Mouse (Mus musculus): ENCODE results near the gene Mrm1. TPM values are rescaled to one million over a fixed set of nuclear protein-coding genes. Genes with fewer than 3 reads are reported as not detected.

The Mrm1 gene
- total and polyA plus RNA-seq, 2 experiments from 2014 or later: 13.1 to 15.5 TPM

DNA sequence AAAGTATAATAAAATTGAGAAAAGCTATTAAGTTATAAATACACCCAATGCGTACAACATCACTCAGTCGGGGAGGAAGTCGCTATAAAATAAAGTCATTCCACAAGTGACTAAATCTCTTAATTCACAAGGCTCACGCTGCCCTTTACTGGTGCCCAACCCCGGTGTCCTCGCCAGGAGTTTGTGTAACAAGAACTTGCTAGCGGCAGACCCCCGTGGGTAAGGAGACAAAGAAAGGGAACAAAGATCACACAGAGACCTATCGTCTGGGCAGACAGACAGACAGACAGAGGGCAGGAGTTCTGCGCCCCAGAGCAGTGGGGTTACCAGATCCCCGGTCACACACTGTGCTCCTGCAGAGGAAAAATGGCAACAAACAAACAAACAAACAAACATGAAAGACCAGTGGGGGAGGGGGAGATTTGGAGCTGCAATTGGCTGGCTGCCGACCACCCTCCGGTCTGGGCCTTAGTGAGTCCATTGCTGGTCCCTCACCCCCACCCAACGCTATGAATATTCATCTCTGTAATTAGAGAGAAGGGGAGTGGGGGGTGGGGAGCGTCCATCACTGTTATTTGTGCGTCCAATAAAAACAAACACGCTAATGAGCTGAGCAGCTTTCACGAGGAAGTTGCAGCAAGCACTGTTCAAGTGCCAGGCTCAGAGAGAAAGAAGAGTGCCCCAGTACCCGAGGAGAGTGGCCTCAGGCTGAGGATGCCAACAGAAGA, 39.0 kb downstream of the Mrm1 start:
- H3K27me3 ChIP-seq (ENCODE audit: insufficient read depth, low read length): no peaks in the 10 kb centered on the region
- no peak overlapping the region for H3K4me3 ChIP-seq (ENCODE audit: low read depth, low read length)
- no peaks in the 10 kb centered on the region; the same call in 1 of the 2 replicates for H3K4me1 ChIP-seq (ENCODE audit: insufficient read depth, low read length)
- ATAC-seq (ENCODE audit: low FRiP score): no peak
- no peak overlapping the region for H3K9ac ChIP-seq (replicated peaks; ENCODE audit: low read length, poor library complexity, severe bottlenecking)
- no peak overlapping the region for H3K27ac ChIP-seq (ENCODE audit: low read depth, low read length)
- peak; percentile 74 for DNase-seq (ENCODE audit: low spot score)
- peak overlapping the region; percentile 24 for H3K4me2 ChIP-seq (ENCODE audit: low read depth, low read length, poor library complexity, severe bottlenecking)
- no peaks in the 10 kb centered on the region for H3K9me3 ChIP-seq (ENCODE audit: low read length)
- TF ChIP-seq CTCF (IDR thresholded peaks at IDR 0.05): no peak
- H3K36me3 ChIP-seq (ENCODE audit: insufficient read depth, low read length): no peaks in the 10 kb centered on the region
- 5% methylated on average over 19 of the region's 19 CpGs for WGBS

- Histone ChIP-seq H3K4me2 (ENCODE audit: low read depth, low read length, poor library complexity, severe bottlenecking) (no peak overlapping the region), H3K9me3 (ENCODE audit: low read length) (no peaks in the 10 kb centered on the region), H3K36me3 (ENCODE audit: insufficient read depth, low read length) (no peaks in the 10 kb centered on the region), H3K27me3 (ENCODE audit: insufficient read depth, low read length) (no peaks in the 10 kb centered on the region), H3K9ac (replicated peaks; ENCODE audit: low read length, poor library complexity, severe bottlenecking) (no peak overlapping the region), H3K4me1 (ENCODE audit: insufficient read depth, low read length) (no peaks in the 10 kb centered on the region), H3K4me3 (ENCODE audit: low read depth, low read length) (no peak overlapping the region), H3K27ac (ENCODE audit: low read depth, low read length) (no peak overlapping the region)
- no peak for TF ChIP-seq CTCF (IDR thresholded peaks at IDR 0.05)
- ATAC-seq (ENCODE audit: low FRiP score) (no peak), DNase-seq (ENCODE audit: low spot score) (peak; percentile 67)
- WGBS: 8% methylated on average over 4 of the region's 4 CpGs
These were observed 43.8 kb downstream of the Mrm1 start for GRCm38 (mm10) chr11:84775560-84775959.

DNA sequence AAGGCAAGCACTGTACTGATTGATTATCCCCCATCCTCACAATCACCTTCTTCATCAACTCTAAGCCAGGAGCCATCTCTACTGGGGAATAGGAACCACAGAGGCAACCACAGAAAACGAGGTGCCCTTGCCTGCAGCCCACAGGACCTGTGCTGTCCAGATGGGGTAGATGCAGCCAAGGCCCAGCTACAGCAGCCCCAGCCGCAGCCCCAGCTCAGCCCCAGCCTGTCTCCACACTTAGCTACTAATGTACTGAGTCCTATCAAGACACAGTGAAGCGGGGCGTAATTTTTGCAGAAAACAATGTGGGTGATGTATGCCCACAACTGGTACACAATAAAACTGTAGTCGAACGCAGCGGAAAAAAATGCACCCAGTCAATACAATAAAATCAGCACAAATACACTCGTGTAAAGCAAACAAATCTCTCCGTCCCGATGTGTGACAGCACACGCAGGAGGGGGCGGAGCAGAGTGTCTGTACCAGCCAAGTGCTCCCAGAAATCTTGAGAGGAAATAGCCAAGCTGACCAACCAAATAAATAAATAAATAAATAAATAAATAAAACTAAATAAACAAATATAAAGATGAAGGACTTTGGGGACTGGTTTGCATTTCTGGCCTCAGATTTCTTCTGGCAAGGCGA, 44.3 kb downstream of the Mrm1 start:
- Histone ChIP-seq H3K4me2 (ENCODE audit: low read depth, low read length, poor library complexity, severe bottlenecking) (no peak overlapping the region), H3K27me3 (ENCODE audit: insufficient read depth, low read length) (no peaks in the 10 kb centered on the region), H3K4me3 (ENCODE audit: low read depth, low read length) (no peak overlapping the region), H3K9ac (replicated peaks; ENCODE audit: low read length, poor library complexity, severe bottlenecking) (no peak overlapping the region), H3K9me3 (ENCODE audit: low read length) (no peaks in the 10 kb centered on the region), H3K27ac (ENCODE audit: low read depth, low read length) (0 out of 2 replicates have a peak overlapping the region, but pooled peaks have one; percentile 18), H3K4me1 (ENCODE audit: insufficient read depth, low read length) (no peaks in the 10 kb centered on the region), H3K36me3 (ENCODE audit: insufficient read depth, low read length) (no peaks in the 10 kb centered on the region)
- DNase-seq (ENCODE audit: low spot score): no peak
- TF ChIP-seq CTCF (IDR thresholded peaks at IDR 0.05): no peak
- WGBS: 45% methylated on average over 13 of the region's 13 CpGs
- ATAC-seq (ENCODE audit: low FRiP score): no peak

GRCm38 (mm10) chr11:84767898-84768297, 51.4 kb downstream of the Mrm1 start:
- no peak for TF ChIP-seq CTCF (IDR thresholded peaks at IDR 0.05)
- no peak for ATAC-seq (ENCODE audit: low FRiP score)
- no peaks in the 10 kb centered on the region for H3K36me3 ChIP-seq (ENCODE audit: insufficient read depth, low read length)
- H3K4me2 ChIP-seq (ENCODE audit: low read depth, low read length, poor library complexity, severe bottlenecking): no peak overlapping the region
- H3K27me3 ChIP-seq (ENCODE audit: insufficient read depth, low read length): no peaks in the 10 kb centered on the region
- WGBS: 65% methylated on average over 6 of the region's 6 CpGs
- H3K4me3 ChIP-seq (ENCODE audit: low read depth, low read length): no peak overlapping the region
- 0 out of 2 replicates have a peak, but pooled peaks cover 7% of the 10 kb centered on the region for H3K4me1 ChIP-seq (ENCODE audit: insufficient read depth, low read length)
- H3K9me3 ChIP-seq (ENCODE audit: low read length): no peaks in the 10 kb centered on the region
- H3K9ac ChIP-seq (replicated peaks; ENCODE audit: low read length, poor library complexity, severe bottlenecking): no peak overlapping the region
- H3K27ac ChIP-seq (ENCODE audit: low read depth, low read length): no peak overlapping the region
- DNase-seq (ENCODE audit: low spot score): no peak

DNA sequence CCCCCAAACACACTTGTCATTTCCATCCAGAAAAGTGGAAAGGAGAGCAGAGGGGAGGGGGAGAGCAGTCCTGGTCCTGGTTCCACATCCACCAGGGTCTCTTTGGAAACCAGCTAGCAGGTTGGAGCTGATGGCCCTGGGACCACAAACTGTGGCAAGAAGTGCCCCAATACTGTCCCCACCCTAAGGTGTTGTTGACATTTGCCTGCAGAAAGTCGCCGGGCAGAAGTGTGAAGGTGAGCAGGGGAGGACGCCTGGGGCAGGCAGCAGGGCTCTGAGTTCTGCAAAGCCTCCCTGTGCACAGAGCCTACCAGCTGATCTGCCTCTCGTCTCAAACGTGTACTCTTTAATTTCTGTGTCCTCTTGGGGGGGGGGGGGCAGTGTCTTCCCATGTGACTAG, 54.2 kb downstream of the Mrm1 start:
- Histone ChIP-seq H3K9ac (replicated peaks; ENCODE audit: low read length, poor library complexity, severe bottlenecking) (no peak overlapping the region), H3K4me3 (ENCODE audit: low read depth, low read length) (no peak overlapping the region), H3K27ac (ENCODE audit: low read depth, low read length) (no peak overlapping the region), H3K9me3 (ENCODE audit: low read length) (no peaks in the 10 kb centered on the region), H3K4me2 (ENCODE audit: low read depth, low read length, poor library complexity, severe bottlenecking) (no peak overlapping the region), H3K4me1 (ENCODE audit: insufficient read depth, low read length) (peaks cover 20% of the 10 kb centered on the region; the same call in 1 of the 2 replicates), H3K27me3 (ENCODE audit: insufficient read depth, low read length) (no peaks in the 10 kb centered on the region), H3K36me3 (ENCODE audit: insufficient read depth, low read length) (no peaks in the 10 kb centered on the region)
- TF ChIP-seq CTCF (IDR thresholded peaks at IDR 0.05): no peak
- no peak for DNase-seq (ENCODE audit: low spot score)
- ATAC-seq (ENCODE audit: low FRiP score): no peak
- WGBS: 29% methylated on average over 5 of the region's 5 CpGs

- Histone ChIP-seq H3K27me3 (ENCODE audit: insufficient read depth, low read length) (no peaks in the 10 kb centered on the region), H3K9me3 (ENCODE audit: low read length) (no peaks in the 10 kb centered on the region), H3K27ac (ENCODE audit: low read depth, low read length) (no peak overlapping the region), H3K9ac (replicated peaks; ENCODE audit: low read length, poor library complexity, severe bottlenecking) (0 out of 2 replicates have a peak overlapping the region, but pooled peaks have one; percentile 29), H3K4me1 (ENCODE audit: insufficient read depth, low read length) (peaks cover 22% of the 10 kb centered on the region; the same call in 1 of the 2 replicates), H3K4me2 (ENCODE audit: low read depth, low read length, poor library complexity, severe bottlenecking) (peak overlapping the region; percentile 18; the same call in 1 of the 2 replicates), H3K4me3 (ENCODE audit: low read depth, low read length) (no peak overlapping the region), H3K36me3 (ENCODE audit: insufficient read depth, low read length) (no peaks in the 10 kb centered on the region)
- DNase-seq (ENCODE audit: low spot score) (no peak), ATAC-seq (ENCODE audit: low FRiP score) (no peak)
- no peak for TF ChIP-seq CTCF (IDR thresholded peaks at IDR 0.05)
- WGBS: 7% methylated on average over 21 of the region's 21 CpGs
These were observed 54.8 kb downstream of the Mrm1 start for GRCm38 (mm10) chr11:84764527-84764961.
